8 mouse cellular contexts compared by ENCODE assay signal in the genomic region with DNA sequence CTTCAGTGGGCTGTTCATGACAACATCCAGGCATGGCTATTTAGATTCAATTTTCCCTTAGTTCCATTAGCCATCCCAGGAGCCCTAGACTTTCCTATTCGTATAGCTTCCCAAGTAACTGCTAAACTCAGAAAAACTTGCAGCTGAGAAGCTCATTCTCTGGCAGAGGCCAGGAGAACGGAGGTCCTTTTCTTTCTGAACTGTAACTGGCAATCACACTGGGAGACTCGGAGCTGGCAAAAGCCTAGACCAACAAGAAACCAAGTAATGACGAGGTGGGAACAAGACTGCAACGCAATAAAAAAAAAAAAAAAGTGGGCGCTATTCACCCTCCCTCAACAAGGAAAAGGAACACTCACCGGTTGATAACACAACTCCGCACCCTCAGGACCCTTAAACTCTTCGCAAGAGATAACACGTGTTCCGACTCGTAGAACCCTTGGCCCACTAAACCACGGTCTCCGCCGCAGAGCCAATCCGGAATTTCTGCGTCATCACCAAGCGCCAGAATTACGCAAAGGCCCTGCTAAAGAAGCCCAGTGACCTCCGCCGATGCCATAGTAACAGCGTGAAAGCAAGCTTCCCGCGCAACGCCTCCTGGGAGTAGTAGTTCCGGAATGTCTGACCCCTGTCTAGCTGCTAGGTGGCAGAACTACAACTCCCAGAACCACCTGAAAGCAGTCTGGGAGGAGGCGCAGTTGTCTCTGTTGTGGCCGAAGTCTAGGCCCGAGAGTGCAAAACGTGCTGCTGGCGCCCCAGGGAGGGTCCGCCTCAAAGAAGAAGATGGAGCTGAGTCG. TPM values are rescaled to one million over a fixed set of nuclear protein-coding genes. Genes with fewer than 3 reads are reported as not detected.
DNase-seq lines count a peak whose midpoint lies in the region; ATAC-seq and TF ChIP-seq lines count a peak whose summit lies in the region.

Gene Ccdc191, plus strand, starts transcription at position 593 of the 797 bp plus-strand sequence.

- TF ChIP-seq POLR2A in bone marrow, adult 2 months (IDR thresholded peaks at IDR 0.05; ENCODE audit: borderline replicate concordance, control insufficient read depth, low read depth, low read length) = no peak
- TF ChIP-seq POLR2A in limb, embryonic 14.5 days (IDR thresholded peaks at IDR 0.05; ENCODE audit: borderline replicate concordance, extremely low read depth, insufficient read depth, insufficient read length) = peak; percentile 37; the same call in 1 of the 2 replicates

- peak; percentile 100 for DNase-seq in 416B (ENCODE audit: low read depth)
- DNase-seq in heart, adult 8-10 months (ENCODE audit: low spot score) = peak; percentile 100
- DNase-seq in kidney, adult 9 months = peak; percentile 100
- peak; percentile 100 for DNase-seq in limb, embryonic 14.5 days (ENCODE audit: low spot score)
- peak; percentile 100 for DNase-seq in midbrain, postnatal 0 days (ENCODE audit: low spot score)
- peak; percentile 92 to 97 for DNase-seq in spleen, postnatal 14 days (ENCODE audit: low spot score in 2 of 2)

- no peaks in the 10 kb centered on the region for H3K9me3 ChIP-seq in embryonic facial prominence, embryonic 15.5 days (replicated peaks)
- no peaks in the 10 kb centered on the region for H3K9me3 ChIP-seq in limb, embryonic 14.5 days (ENCODE audit: control insufficient read depth, low read length)
- H3K9me3 ChIP-seq in midbrain, postnatal 0 days (ENCODE audit: low read length) = no peaks in the 10 kb centered on the region

- peak within 1 kb of the TSS; percentile 61 for H3K4me3 ChIP-seq in bone marrow, adult 2 months (replicated peaks; ENCODE audit: control insufficient read depth, low read depth, low read length)
- peak within 1 kb of the TSS; percentile 82 for H3K4me3 ChIP-seq in embryonic facial prominence, embryonic 15.5 days (replicated peaks)
- H3K4me3 ChIP-seq in limb, embryonic 14.5 days (replicated peaks; ENCODE audit: low read length) = peak within 1 kb of the TSS; percentile 62
- H3K4me3 ChIP-seq in midbrain, postnatal 0 days (ENCODE audit: low read depth, low read length) = peak within 1 kb of the TSS; percentile 53

- H3K4me1 ChIP-seq in bone marrow, adult 2 months (ENCODE audit: control insufficient read depth, insufficient read depth, low read length) = no peaks in the 10 kb centered on the region
- peaks cover 11% of the 10 kb centered on the region for H3K4me1 ChIP-seq in embryonic facial prominence, embryonic 15.5 days
- H3K4me1 ChIP-seq in limb, embryonic 14.5 days (ENCODE audit: control insufficient read depth, insufficient read depth, low read length) = peaks cover 11% of the 10 kb centered on the region
- no peaks in the 10 kb centered on the region; the same call in 1 of the 2 replicates for H3K4me1 ChIP-seq in midbrain, postnatal 0 days (ENCODE audit: insufficient read depth, low read length)

- H3K36me3 ChIP-seq in embryonic facial prominence, embryonic 15.5 days = no peaks in the 10 kb centered on the region
- H3K36me3 ChIP-seq in limb, embryonic 14.5 days (ENCODE audit: control insufficient read depth, insufficient read depth, low read length) = no peaks in the 10 kb centered on the region
- H3K36me3 ChIP-seq in midbrain, postnatal 0 days (ENCODE audit: insufficient read depth, low read length) = no peaks in the 10 kb centered on the region

- H3K27ac ChIP-seq in bone marrow, adult 2 months (ENCODE audit: control insufficient read depth, insufficient read depth, low read depth, low read length, poor library complexity) = no peak within 1 kb of the TSS
- H3K27ac ChIP-seq in embryonic facial prominence, embryonic 15.5 days (replicated peaks) = peak within 1 kb of the TSS; percentile 79
- peak within 1 kb of the TSS; percentile 81 for H3K27ac ChIP-seq in limb, embryonic 14.5 days (replicated peaks; ENCODE audit: low read depth, low read length)
- H3K27ac ChIP-seq in midbrain, postnatal 0 days (ENCODE audit: low read depth, low read length) = peak within 1 kb of the TSS; percentile 53

- peak; percentile 4; the same call in 1 of the 2 replicates for TF ChIP-seq CTCF in bone marrow, adult 2 months (IDR thresholded peaks at IDR 0.05; ENCODE audit: control insufficient read depth, insufficient read depth, low read length)
- TF ChIP-seq CTCF in midbrain, postnatal 0 days (IDR thresholded peaks at IDR 0.05) = no peak

- no peaks in the 10 kb centered on the region for H3K27me3 ChIP-seq in embryonic facial prominence, embryonic 15.5 days
- H3K27me3 ChIP-seq in limb, embryonic 14.5 days (ENCODE audit: control insufficient read depth, insufficient read depth, low read length) = no peaks in the 10 kb centered on the region
- no peaks in the 10 kb centered on the region for H3K27me3 ChIP-seq in midbrain, postnatal 0 days (ENCODE audit: insufficient read depth, low read length)

- peak within 1 kb of the TSS; percentile 80 for H3K4me2 ChIP-seq in embryonic facial prominence, embryonic 15.5 days (replicated peaks)
- H3K4me2 ChIP-seq in limb, embryonic 14.5 days (replicated peaks; ENCODE audit: low read depth, low read length, severe bottlenecking) = peak within 1 kb of the TSS; percentile 80
- H3K4me2 ChIP-seq in midbrain, postnatal 0 days (ENCODE audit: low read depth, low read length, poor library complexity, severe bottlenecking) = peak within 1 kb of the TSS; percentile 82

- peak; percentile 100 for ATAC-seq in embryonic facial prominence, embryonic 15.5 days (ENCODE audit: insufficient number of reproducible peaks, low FRiP score, low TSS enrichment, low read depth)
- peak; percentile 100 for ATAC-seq in limb, embryonic 14.5 days (ENCODE audit: low FRiP score, low read depth)
- peak; percentile 100 for ATAC-seq in midbrain, postnatal 0 days (ENCODE audit: low FRiP score)

- under 1% methylated on average over 33 of the region's 33 CpGs for WGBS in bone marrow, adult 2 months
- under 1% methylated on average over 33 of the region's 33 CpGs for WGBS in embryonic facial prominence, embryonic 15.5 days
- WGBS in limb, embryonic 14.5 days = under 1% methylated on average over 33 of the region's 33 CpGs
- under 1% methylated on average over 33 of the region's 33 CpGs for WGBS in midbrain, postnatal 0 days

- peak within 1 kb of the TSS; percentile 74 for H3K9ac ChIP-seq in embryonic facial prominence, embryonic 15.5 days
- peak within 1 kb of the TSS; percentile 85 for H3K9ac ChIP-seq in limb, embryonic 14.5 days (ENCODE audit: low read depth, low read length, severe bottlenecking)
- H3K9ac ChIP-seq in midbrain, postnatal 0 days (replicated peaks; ENCODE audit: low read length, poor library complexity, severe bottlenecking) = peak within 1 kb of the TSS; percentile 68

RNA-seq across cellular contexts. Expression of gene Ccdc191, which starts in this region (rescaled TPM):
- polyA plus RNA-seq in bone marrow, adult 2 months (2011; ENCODE audit: insufficient read depth, insufficient read length, low replicate concordance, missing spikeins) = 4.7 and 7.1 TPM in 2 replicates
- 15.9 and 16.5 TPM in 2 replicates for polyA plus RNA-seq in embryonic facial prominence, embryonic 15.5 days (2015; fragmentation: Nextera tagmentation; extraction: Ambion mirVana)
- 10 to 100 TPM in 1 of 4 experiments, 1 to 10 TPM in 3; 2.3 to 10.1 (median 3.4) TPM for total RNA-seq in heart, adult 8-10 months (2022)
- 2.7 and 4.4 TPM in 2 replicates for polyA plus RNA-seq in limb, embryonic 14.5 days (2012; rRNA removed)
- 6.2 and 10.7 TPM in 2 replicates for polyA plus RNA-seq in limb, embryonic 14.5 days (2014; fragmentation: Nextera tagmentation; extraction: Ambion mirVana)
- total RNA-seq in midbrain, postnatal 0 days (2014; rRNA removed) = 0.93 and 1.2 TPM in 2 replicates
- 4.0 and 4.6 TPM in 2 replicates for polyA plus RNA-seq in midbrain, postnatal 0 days (2015; fragmentation: Nextera tagmentation; extraction: Ambion mirVana)
